Mouse (Mus musculus) left cerebral cortex, postnatal 25 days (tissue): Measurements from ENCODE around the gene Gvin1. TPM values are rescaled to one million over a fixed set of nuclear protein-coding genes. Genes with fewer than 3 reads are reported as not detected.
A peak's percentile ranks its signal among the peaks of the same experiment; 100 is the strongest.
"Not testable (repeated sequence)": the region's sequence is repeated elsewhere in the genome, so short reads cannot be mapped to it uniquely, and the experiment has no call there.

Source experiments
- DNase-seq, 2 experiments: peaks; one replicate each; pipeline ENCODE4 v3.0.0; 2022; ENCODE audit warnings: low spot score in 2 of 2, mixed read lengths in 1 of 2
- intact Hi-C: fragments of 180-260 bp; cut with DNase I; formaldehyde crosslinking; loops from one replicate; pipeline ENCODE4 v1.15.1; 2025
- total RNA-seq, 2 experiments: library from RNA; stranded (reverse); gene quantifications; 2 replicates each; pipeline ENCODE4 v1.2.3; 2021

The Gvin1 gene
- under 1 TPM in 1 of 2 experiments, not detected in 1; 0.18 TPM for total RNA-seq

DNA sequence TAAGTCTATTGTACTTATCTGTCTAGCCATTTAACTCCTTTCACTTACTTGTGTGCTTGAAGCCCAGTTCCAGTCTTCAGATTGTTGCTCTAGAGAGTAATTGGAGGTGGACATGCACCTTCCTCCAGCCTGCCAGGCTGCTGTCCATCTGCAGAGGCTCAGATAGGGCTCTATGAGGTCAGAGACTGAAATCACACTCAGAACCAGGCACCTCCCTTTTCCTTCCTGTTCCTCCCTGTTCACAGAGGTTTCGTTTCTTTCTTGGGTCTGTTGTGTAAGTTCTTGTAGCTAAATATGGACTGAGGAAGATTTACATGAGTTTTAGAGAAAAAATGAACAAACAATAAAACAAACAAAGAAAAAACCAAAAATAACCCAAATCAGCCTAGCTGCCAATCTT lies at the start of gene Gvin1:
Gene Gvin1, minus strand, starts transcription at position 150 of the 400 bp plus-strand sequence.
- intact Hi-C loops, DNase-seq: not testable (repeated sequence)

DNA sequence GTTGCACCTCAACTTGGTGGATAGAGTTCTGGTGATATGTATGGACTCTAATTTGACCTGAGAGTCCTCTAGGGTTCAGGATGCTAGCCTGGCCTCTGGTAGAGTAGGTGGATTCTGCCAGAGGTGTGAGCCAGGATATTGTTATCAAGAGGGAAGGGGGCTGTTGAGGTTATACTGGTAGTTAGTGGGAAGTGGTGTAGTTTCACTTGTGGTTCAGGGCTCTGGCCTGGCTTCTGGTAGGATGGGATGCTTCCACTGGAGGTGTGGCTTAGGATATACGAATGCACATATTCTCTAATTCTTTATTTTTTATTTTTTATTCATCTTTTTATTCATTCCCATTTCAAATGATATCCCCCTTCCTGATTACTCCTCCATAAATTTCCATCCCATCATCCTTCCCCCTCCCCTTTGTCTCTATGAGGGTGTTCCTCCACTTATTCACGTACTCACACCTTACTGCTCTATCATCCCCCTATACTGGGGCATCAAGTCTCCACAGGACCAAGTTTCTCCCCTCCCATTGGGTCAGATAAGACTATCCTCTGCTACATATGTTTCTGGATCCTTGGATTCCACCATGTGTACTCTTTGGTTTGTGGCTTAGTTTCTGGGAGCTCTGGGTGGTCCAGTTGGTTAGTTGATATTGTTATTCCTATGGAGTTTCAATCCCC lies 36.9 kb upstream of the Gvin1 start:
- intact Hi-C loops = no loop called here
- DNase-seq = no peak

DNA sequence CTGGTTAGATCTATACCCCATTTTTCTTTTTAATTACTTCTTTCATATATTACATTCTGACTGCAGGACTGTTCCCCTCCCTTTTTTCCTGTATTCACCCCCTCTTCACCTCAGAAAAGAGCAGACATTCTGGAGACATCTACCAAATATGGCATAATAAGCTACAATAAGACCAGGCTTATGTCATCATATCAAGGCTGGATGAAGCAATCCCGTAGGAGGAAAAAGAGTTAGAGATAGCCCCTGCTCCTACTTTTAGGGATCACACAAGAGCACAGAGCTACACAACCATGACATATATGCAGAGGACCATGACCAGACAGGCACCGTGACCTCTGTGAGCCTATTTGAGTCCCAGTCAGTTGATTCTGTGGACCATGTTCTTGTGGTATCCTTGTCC lies 33.8 kb upstream of the Gvin1 start:
- DNase-seq = no peak
- intact Hi-C loops = no loop called here

DNA sequence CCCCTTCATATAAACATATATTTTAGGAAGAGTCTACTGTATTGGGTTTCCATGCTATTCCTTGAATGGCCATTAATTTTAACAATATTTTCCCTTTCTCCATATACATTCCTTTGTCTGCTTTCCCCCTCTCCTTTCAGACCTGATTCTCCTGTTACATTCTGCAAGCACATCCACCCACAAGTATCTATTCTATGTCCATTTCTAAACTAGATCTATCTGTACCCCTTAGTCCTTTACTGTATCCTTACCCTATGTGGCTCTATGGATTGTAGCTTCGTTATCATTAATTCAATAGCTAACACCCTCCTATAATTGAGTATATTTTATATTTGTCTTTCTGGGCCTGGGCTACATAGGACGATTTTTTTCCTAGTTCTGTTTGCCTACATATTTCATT lies 33.1 kb upstream of the Gvin1 start:
- DNase-seq = no peak
- intact Hi-C loops = no loop called here

DNA sequence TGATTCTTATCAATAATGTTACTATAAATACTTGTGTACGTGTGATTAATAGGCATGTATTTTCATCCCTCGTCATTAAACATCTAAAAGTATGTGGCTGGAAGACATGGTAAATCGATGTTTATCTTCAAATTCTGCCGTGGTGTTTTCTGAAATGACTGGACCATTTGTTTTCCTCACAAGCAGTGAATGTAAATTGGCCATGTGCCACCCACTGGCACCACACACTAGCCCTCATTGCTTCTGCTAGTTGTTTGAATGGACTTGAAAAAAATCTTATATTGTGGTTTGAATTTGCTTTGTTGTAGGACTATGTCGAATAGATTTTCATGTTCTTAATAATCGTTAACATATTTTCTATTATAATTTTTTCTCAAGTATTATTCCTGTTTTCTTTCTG lies 30.5 kb upstream of the Gvin1 start:
- no peak for DNase-seq
- intact Hi-C loops = no loop called here

DNA sequence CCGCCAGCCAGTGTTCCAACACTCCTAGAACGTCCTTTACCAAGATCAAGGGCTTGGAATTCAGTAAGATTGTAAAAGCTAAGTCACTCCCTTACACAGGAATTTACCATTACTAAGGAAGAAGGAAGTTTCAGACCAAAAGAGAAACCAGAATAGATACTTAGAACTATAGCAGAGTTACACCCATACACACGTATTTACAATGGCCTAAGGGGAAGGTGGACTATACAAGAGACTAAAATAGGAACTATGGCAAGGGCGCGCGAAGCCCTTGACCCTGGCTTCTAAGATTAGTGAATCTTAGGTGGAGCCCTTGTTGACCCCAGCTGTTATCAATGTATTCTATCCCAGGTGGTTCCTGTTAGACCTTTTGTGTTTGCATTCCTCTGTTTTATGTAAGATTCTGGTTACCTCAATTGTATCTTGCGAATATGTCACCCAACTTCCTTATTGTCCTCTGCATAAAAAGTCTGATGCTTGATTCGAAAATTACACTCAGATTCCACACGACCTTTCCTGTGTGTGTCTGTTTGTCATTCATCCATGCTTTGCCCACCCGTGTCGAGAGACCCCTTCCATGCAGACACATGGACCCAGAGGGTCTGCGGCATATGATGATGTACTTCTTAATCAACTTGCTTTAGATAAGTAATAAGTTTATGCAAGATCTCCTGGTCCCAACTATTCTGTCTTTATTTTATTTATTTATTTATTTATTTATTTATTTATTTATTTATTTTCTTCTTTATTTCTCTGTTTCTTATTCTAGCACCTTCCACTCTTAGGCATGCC lies 25.6 kb upstream of the Gvin1 start:
- intact Hi-C loops, DNase-seq: not testable (repeated sequence)

DNA sequence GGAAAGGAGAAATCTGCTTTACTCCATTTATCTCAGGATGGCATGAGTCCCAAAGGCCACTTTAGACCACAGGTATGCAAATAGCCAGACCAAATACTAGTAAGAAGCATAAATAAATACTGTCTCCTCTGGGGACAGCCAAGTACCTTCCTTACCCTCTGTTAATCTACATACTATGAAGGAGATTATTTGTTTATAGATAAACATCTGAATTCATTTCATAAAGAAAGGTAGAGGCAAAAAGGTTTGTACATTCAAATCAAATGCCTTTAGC lies 22.0 kb upstream of the Gvin1 start:
- intact Hi-C loops = no loop called here
- no peak for DNase-seq

DNA sequence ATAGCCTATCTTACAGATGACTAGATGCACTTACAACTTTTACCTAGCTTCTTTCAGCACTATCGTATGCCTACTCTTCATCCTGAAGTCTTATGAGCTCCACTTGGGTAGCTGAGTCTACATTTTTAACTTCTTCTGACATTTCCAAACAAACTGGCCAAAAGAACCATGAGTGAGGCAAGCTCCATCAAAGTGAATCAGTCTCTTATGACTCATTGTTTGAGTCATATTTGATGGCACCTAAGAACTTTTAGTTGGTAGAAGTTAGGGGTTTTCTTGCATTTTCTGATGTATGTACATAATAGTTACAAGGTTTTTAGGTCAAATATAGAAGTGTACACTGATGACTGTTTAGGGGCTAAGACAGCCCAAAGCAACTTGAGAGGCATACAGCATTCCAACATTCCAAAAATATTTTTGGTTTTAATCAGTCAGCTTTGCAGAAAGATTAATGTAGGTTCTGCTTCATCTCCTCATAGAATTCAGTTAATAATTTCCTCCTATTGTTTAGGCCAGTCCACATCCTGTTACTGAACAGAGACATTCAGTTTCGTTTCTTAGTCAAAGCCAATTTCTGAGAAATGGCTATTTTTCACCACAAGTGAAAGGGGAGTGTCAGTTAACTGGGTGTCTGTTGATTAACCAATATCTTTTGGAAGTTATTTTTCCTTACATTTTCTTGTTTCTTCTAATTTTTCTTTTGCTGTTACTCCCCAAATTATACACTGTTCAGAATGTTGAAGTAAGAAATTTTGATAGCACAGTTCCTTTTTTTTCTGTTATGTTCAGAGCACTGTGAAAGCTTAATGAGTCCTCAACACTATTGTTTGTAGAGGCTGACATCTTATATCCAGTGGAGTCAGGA lies 21.4 kb upstream of the Gvin1 start:
- intact Hi-C loops = no loop called here
- DNase-seq = no peak

DNA sequence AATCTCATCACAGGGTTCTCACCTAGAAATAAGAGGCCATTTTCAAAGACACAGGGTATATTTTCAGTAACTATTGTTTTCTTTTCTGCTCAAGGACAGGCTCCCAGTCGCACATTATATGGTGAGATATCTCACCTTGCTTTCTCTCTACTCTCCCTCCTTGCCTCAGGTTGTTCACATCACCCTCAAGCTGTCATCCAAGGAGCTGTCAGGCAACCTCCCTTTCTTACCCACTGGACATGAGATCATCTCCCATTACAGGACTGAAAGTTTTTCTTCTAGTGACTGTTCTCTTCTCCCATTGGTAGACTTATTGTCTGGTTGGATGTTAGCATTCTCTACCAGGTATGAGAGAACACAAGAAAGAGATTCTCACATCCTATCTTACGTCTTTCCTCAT lies 20.5 kb upstream of the Gvin1 start:
- intact Hi-C loops = no loop called here

DNA sequence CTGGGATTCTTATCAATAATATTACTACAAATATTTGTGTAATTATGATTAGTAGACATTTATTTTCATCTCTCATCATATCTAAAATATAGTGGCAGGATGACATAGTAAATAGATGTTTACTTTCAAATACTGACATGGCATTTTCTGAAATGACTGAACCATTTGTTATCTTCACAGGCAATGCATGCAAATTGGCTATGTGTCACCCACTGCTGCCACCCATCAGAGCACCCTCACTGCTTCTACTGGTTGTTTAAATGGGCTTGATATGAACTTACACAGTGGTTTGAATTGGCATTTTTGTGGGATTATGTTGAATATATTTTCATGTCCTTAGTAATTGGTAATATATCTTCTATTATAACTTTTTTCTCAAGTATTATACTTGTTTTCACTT lies 784 bp upstream of the Gvin1 start:
- DNase-seq = not testable (repeated sequence)

More for the DNA sequence above, 20.5 kb upstream of the Gvin1 start:
- DNase-seq = no peak

DNA sequence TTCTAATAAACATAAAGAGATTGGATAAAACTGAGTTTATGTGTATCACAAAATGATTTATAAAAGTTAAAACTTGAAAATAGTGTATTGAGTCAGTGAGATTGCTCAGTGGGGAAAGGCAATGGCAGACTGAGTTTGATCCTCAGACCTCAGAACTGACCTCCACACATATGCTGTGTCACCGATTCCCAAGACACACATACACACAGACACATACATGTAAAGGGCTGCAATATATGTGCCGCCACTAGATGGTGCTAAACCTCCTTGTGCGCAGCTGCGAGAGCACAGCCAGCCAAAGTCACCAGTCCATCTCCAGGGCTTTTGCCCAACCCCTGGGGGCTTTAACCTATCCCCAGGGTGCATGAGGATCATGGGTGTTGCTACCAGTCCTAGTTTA lies 1.4 kb downstream of the Gvin1 start:
- DNase-seq, intact Hi-C loops: not testable (repeated sequence)

More for the DNA sequence above, 784 bp upstream of the Gvin1 start:
- intact Hi-C loops = not testable (repeated sequence)

DNA sequence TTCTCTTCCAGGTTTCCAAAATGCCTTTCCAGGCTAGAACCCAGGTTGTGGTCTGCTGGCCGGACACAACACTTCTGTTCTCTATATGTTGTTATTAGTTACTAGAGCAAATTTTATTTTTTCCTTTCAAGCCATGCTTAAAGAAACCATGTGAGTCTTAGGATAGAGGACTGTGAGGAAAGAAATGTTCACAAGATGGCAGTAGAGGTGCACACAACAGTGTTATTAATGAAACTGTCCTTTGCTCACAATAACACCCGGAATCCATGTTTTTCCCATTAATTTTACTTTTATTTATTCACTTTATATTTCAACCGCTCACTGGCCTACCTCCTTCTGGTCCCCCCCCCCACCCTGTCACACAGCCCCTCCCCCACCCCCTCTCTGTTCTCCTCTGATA lies 8.5 kb downstream of the Gvin1 start:
- peak in 1 of 2 experiments; percentile 0 for DNase-seq
- intact Hi-C loops = not testable (repeated sequence)

DNA sequence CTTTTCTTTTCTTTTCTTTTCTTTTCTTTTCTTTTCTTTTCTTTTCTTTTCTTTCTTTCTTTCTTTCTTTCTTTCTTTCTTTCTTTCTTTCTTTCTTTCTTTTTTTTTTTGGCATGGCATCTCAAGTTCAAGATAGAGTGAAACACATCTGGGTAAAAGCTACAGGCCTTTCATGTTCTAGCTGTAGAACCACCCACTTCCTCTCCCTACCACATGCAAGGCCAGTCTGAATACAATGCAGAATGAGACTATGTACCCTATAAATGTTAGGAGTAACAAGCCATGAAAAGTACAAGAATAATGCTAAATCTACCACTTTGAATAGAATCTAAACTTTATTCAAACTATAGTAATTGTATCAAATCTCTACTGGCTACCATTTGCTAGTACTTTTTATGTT lies 38.1 kb downstream of the Gvin1 start:
- intact Hi-C loops = not testable (repeated sequence)

DNA sequence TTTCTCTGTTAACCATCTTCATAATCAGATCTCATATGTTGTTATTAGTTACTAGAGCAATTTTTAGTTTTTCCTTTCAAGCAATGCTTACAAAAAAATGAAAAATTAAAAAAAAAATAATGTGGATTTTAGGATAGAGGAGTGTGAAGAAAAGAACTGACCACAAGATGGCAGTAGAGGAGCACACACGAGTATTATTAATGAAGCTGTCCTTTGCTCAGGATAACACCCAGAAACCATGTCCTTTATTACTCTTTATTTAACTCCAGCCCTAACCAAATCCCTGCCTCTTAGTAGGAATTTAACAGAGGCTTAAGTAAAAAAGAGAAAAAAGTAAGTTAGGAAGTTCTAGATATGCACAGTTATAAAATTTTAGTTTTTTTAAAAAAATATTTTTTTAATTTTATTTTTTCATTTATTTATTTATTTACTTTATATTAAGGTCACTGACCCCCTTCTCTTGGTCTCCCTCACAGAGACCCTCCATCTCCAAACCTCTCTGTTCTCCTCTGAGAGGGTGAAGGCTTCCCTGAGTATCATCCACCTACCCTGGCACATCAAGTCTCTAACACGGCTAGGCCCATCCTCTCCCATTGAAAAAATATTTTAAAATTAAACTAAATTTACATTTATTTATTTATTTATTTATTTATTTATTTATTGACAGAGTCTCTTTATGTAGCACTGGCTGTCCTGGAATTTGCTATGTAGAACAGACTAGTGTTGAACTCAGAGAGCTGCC lies 69.9 kb downstream of the Gvin1 start:
- intact Hi-C loops, DNase-seq: not testable (repeated sequence)

More for the DNA sequence above, 38.1 kb downstream of the Gvin1 start:
- not testable (repeated sequence) for DNase-seq

DNA sequence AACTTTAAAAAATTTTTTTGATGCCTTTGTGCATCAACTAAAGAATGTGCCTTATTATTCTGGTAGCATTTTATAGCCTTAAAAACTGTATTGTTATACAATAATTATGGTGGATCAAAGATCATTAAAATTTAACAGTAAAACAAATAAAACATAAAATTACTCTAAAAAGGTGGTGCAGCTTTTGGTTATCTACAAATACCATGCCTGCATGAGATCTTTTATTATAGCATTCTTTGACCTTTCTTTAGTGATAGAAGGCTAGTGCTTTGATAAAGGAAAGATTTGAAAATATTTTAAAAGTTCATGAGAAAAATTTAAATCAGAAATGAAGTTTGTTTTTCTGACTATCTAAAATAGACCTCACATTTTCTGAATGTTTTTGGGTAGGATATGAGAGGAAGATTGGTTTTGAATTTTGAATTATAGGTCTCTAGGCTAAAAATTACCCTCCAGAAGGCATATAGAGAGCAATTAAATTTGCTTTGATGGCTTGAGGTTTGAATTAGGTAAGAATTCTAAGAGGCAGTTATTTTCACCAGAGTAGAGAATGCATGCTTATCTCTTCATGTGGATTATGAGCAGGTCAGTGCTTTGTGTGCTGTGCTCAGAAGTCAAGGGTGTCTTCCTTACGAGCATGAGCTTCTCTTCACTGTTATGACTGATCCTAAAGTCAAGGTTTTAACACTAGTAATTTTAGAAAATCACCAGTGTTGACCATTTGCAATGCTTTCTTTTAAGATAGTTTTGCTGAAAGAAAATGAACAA lies 73.8 kb downstream of the Gvin1 start:
- intact Hi-C loops, DNase-seq: not testable (repeated sequence)

DNA sequence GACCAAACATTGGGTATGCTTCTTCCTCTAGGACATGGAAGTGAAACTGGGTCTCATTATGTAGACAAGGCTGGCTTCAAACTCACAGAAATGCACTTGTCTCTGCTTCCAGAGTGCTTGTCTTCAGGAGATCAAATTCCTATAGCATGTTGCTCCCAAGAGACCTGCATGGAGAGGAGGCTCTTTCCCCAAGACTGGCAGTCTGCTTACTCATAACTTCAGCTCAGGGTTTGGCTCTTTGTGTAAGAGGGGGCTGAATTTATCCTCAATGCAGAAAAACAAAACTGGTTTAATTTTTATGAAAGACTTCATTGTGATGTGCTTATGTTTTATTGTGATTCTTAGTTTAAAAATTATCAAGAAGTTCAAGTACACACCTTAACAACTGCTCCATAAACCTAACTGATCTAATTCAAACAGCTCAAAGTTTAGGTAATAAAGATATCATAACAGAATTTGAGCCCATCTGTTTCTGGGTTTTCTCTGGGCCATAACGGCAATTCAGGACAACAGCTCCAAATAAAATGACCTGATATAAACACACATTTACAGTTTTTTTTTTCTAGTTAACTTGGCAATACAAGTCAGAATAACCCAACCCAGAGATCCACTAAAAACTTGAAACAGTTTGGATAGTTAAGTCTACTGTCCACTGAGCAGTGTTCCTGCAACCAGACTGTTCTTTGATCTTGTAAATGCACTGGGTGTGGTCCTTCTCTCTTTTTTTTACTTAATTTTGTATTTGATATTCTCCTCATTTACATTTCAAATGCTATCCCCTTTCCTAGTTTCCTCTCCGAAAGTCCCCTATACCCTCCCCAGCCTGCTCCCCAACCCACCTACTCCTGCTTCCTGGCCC lies 97.8 kb downstream of the Gvin1 start:
- intact Hi-C loops = not testable (repeated sequence)

More for the DNA sequence above, 97.8 kb downstream of the Gvin1 start:
- DNase-seq = not testable (repeated sequence)
